Mouse (Mus musculus) limb, embryonic 11.5 days (tissue): ENCODE measurements around the gene Spin1. TPM values are rescaled to one million over a fixed set of nuclear protein-coding genes. Genes with fewer than 3 reads are reported as not detected.
A peak's percentile ranks its signal among the peaks of the same experiment; 100 is the strongest.

Experiments
- ATAC-seq: fragments of 200-750 bp; cut with Nextera tagmentation; 2 replicates; pipeline ENCODE4 v1.8.0; 2017; ENCODE audit warnings: low read depth; ENCODE audit not compliant: insufficient number of reproducible peaks, low FRiP score, low TSS enrichment
- DNase-seq: peaks from one replicate; pipeline ENCODE4 v3.0.0-alpha.2; 2015; ENCODE audit warnings: low spot score
- H3K27ac ChIP-seq: fragments of 300-500 bp; sonication (generic); replicated peaks from 2 replicates; pipeline ENCODE4 v1.5.1; 2014; ENCODE audit warnings: low read depth, mild to moderate bottlenecking, low read length
- H3K27me3 ChIP-seq: fragments of 300-500 bp; sonication (generic); 2 replicates; pipeline ENCODE4 v1.6.1; 2014; ENCODE audit warnings: mild to moderate bottlenecking, low read length, mixed read lengths; ENCODE audit not compliant: control insufficient read depth, insufficient read depth
- H3K36me3 ChIP-seq: fragments of 300-500 bp; sonication (generic); 2 replicates; pipeline ENCODE4 v1.6.1; 2014; ENCODE audit warnings: mild to moderate bottlenecking, low read length, moderate library complexity, mixed read lengths; ENCODE audit not compliant: control insufficient read depth, insufficient read depth
- H3K4me1 ChIP-seq: fragments of 300-500 bp; sonication (generic); 2 replicates; pipeline ENCODE4 v1.6.1; 2014; ENCODE audit warnings: low read length, mixed read lengths; ENCODE audit not compliant: control insufficient read depth, insufficient read depth
- H3K4me2 ChIP-seq: fragments of 300-500 bp; sonication (generic); 2 replicates; pipeline ENCODE4 v1.6.1; 2014; ENCODE audit warnings: low read depth, mild to moderate bottlenecking, moderate library complexity; ENCODE audit not compliant: severe bottlenecking
- H3K4me3 ChIP-seq: fragments of 300-500 bp; sonication (generic); 2 replicates; pipeline ENCODE4 v1.5.1; 2014; ENCODE audit warnings: low read depth, low read length
- H3K9ac ChIP-seq: fragments of 300-500 bp; sonication (generic); 2 replicates; pipeline ENCODE4 v1.6.1; 2014; ENCODE audit warnings: mild to moderate bottlenecking, low read length
- H3K9me3 ChIP-seq: fragments of 300-500 bp; sonication (generic); 2 replicates; pipeline ENCODE4 v1.6.1; 2016; ENCODE audit warnings: low read length; ENCODE audit not compliant: control insufficient read depth
- WGBS: fragments of 180-500 bp; shearing (Covaris S2); extraction: QIAGEN DNeasy Blood & Tissue Kit; methylation state at CpG from one replicate; pipeline ENCODE4 v1.1.7; 2014; 5-methylcytosine and 5-hydroxymethylcytosine counted together
- polyA plus RNA-seq: library from polyadenylated mRNA; unstranded; fragments of >200 nt; fragmentation: Nextera tagmentation; extraction: Ambion mirVana; gene quantifications from 2 replicates; pipeline ENCODE4 v1.2.1, GENCODE M21; 2014

The Spin1 gene
- polyA plus RNA-seq, 1 experiment from 2014 or later = 136 TPM

DNA sequence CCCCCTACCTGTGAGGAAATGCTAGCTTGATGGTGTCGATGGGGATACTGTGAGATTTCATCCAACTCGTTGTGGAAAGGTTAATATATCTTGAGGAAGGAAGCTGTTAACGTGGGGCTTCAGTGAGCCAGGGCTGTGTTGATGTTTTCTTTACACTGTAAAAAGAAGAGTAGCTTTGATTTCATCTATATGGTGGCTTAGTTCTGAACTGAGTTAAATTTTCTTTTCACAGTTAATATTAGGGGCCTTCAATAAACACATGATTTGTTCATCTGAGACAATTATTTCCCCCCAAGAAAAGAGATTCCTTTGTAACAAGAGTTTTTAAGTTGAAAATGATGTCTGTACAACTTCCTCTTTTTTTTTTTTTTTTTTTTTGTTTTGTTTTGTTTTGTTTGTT lies 56.6 kb downstream of the Spin1 start:
- DNase-seq = no peak
- Histone ChIP-seq H3K9ac (no peak overlapping the region), H3K9me3 (0 out of 2 replicates have a peak, but pooled peaks cover 2% of the 10 kb centered on the region), H3K4me1 (no peaks in the 10 kb centered on the region), H3K4me3 (no peak overlapping the region), H3K27me3 (no peaks in the 10 kb centered on the region), H3K4me2 (no peak overlapping the region), H3K27ac (no peak overlapping the region), H3K36me3 (peaks cover 7% of the 10 kb centered on the region; the same call in 1 of the 2 replicates)
- ATAC-seq = no peak
- WGBS = 82% methylated on average over 3 of the region's 3 CpGs

DNA sequence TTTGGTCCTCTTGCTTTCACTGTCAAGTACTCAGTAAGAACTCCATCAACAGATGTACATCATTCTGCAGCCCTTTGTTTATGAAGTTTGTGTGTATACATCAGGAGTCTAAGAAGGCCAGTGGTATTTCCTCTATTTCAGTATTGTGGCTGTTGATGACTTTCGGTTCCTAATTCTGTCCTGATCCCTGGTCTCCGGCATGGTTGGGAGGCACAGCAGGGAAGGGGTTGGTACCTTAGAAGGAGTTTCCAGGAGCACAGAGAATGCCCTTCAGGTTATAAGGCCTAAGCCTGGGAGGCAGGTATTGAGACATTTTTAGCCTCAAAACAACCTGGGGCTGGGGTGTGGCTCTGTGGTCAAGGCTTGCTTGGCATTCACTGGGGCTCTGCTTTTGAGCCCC lies 61.0 kb downstream of the Spin1 start:
- Histone ChIP-seq H3K27ac (peak overlapping the region; percentile 3; the same call in 1 of the 2 replicates), H3K4me3 (no peak overlapping the region), H3K4me1 (no peaks in the 10 kb centered on the region), H3K27me3 (no peaks in the 10 kb centered on the region), H3K9me3 (0 out of 2 replicates have a peak, but pooled peaks cover 2% of the 10 kb centered on the region), H3K4me2 (no peak overlapping the region), H3K9ac (no peak overlapping the region), H3K36me3 (no peaks in the 10 kb centered on the region)
- no peak for ATAC-seq
- no peak for DNase-seq
- 88% methylated on average over 2 of the region's 2 CpGs for WGBS

DNA sequence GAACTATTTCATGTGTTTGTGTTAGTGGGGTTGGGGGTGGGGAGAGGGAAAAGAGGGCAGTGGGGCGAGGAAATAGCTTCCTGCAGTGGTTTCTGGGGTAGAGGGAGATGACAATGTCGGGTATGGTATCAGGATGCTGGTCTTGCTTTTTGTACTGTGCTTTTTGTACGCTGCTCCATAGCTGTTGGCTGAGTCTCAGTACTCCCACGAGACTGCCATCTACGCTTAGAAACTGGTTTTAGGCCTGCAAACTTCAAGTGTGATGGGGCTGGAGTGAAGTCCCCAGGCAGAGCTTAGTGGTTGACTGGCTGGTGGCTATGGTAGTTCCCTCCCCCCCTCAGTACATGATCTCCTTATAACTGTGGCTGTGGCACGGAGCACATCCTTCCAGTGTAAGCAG lies 61.6 kb downstream of the Spin1 start:
- WGBS = 85% methylated on average over 6 of the region's 6 CpGs
- Histone ChIP-seq H3K27ac (peak overlapping the region; percentile 3; the same call in 1 of the 2 replicates), H3K27me3 (no peaks in the 10 kb centered on the region), H3K9me3 (0 out of 2 replicates have a peak, but pooled peaks cover 2% of the 10 kb centered on the region), H3K4me3 (no peak overlapping the region), H3K36me3 (no peaks in the 10 kb centered on the region), H3K9ac (no peak overlapping the region), H3K4me2 (no peak overlapping the region), H3K4me1 (no peaks in the 10 kb centered on the region)
- no peak for ATAC-seq
- no peak for DNase-seq

DNA sequence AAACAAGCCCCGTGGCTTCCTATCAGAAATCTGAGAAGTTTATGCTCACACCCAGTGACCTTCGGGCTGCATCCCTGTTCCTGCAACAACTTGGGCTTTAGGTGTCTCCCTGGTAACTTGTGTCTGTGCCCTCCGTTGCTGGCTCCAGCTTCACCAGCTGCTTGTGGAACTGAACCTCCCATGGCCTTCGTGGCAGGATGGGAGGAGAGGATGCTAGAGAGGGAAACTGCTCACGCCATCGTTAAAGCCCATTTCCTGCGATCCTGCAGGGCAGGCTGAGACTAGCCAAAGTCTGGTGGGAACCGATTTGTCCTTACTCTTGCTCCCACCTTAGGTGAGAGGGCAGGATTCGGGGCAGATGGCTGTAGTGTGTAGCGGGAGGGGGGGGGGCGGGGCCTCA lies 66.0 kb downstream of the Spin1 start:
- no peaks in the 10 kb centered on the region for H3K9me3 ChIP-seq
- H3K4me3 ChIP-seq = no peak overlapping the region
- 53% methylated on average over 11 of the region's 11 CpGs for WGBS
- H3K4me1 ChIP-seq = no peaks in the 10 kb centered on the region
- no peaks in the 10 kb centered on the region for H3K36me3 ChIP-seq
- H3K27ac ChIP-seq = no peak overlapping the region
- no peak overlapping the region for H3K4me2 ChIP-seq
- no peak for ATAC-seq
- no peak overlapping the region for H3K9ac ChIP-seq
- H3K27me3 ChIP-seq = 0 out of 2 replicates have a peak, but pooled peaks cover under 1% of the 10 kb centered on the region
- no peak for DNase-seq

DNA sequence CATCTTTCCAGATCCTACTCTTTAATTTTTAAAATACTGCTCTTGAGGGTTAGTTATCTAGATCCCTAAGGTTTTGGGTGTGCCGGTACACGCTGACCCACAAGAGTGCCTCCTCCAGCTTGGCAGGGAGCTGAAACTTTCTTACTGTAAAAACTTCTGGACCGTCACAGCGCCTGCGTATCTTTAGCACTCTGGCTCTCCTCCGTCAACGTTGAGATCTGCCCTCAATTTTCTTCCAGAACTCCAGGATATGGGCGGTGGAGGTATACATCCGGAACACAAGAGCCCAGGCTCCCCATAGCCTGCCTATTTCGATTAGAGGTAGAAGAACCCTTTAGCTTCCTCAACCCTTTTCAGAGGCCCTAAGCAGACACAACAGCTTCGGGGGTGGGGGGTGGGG lies 69.5 kb downstream of the Spin1 start:
- peak overlapping the region; percentile 97 for H3K4me2 ChIP-seq
- ATAC-seq (no peak; the same call in 1 of the 2 replicates), DNase-seq (no peak)
- H3K27ac ChIP-seq = no peak overlapping the region
- H3K36me3 ChIP-seq = no peaks in the 10 kb centered on the region
- peak overlapping the region; percentile 55; the same call in 1 of the 2 replicates for H3K4me3 ChIP-seq
- WGBS = 40% methylated on average over 11 of the region's 11 CpGs
- 0 out of 2 replicates have a peak, but pooled peaks cover 4% of the 10 kb centered on the region for H3K27me3 ChIP-seq
- no peaks in the 10 kb centered on the region; the same call in 1 of the 2 replicates for H3K4me1 ChIP-seq
- H3K9me3 ChIP-seq = peaks cover 4% of the 10 kb centered on the region; the same call in 1 of the 2 replicates
- no peak overlapping the region for H3K9ac ChIP-seq

DNA sequence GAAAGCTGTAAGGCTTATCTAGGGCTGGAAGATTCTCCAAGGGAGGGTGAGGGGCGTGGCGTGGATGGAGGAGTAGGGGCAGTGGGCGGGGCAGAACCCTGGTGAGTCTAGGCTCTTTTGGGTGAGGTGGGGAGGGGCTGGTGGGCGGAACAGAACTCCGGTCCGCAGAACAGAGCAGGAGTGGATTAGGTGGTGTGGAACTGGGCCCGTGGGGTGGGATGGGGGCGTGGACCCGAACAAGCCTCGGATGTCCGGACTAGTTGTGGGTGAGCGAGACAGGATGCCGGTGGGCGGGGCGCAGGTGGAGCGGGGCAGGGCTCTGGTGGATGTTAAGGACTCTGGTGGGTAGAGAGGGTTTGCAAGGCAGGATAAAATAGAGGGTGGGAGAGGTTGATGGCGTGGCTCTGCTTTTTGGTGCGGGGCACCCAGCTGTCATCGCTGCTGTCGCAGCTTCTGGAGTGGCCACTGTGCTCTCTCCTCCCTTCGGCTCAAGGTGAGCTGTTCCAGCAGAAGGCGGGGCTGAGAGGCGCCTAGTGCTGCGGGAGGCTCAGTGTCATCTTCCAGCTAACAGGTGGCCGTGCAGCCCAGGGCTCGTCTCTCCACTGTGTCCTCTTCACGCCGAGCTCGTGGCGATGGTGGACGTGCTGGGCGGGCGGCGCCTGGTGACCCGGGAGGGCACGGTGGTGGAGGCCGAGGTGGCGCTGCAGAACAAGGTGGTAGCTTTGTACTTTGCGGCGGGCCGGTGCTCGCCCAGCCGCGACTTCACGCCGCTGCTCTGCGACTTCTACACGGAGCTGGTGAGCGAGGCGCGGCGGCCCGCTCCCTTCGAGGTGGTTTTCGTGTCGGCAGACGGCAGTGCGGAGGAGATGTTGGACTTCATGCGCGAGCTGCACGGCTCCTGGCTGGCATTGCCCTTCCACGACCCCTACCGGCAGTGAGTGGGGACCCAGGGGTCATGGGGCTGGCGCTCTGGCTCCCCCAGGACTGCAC lies 70.3 kb downstream of the Spin1 start, which contains the start of gene Nxnl2:
TSS of gene Nxnl2 (plus strand) at position 332 of the 990 bp plus-strand sequence.
- ATAC-seq = peak; percentile 73; the same call in 1 of the 2 replicates
- under 1% methylated on average over 64 of the region's 64 CpGs for WGBS
- H3K27ac ChIP-seq = no peak within 1 kb of the TSS

DNA sequence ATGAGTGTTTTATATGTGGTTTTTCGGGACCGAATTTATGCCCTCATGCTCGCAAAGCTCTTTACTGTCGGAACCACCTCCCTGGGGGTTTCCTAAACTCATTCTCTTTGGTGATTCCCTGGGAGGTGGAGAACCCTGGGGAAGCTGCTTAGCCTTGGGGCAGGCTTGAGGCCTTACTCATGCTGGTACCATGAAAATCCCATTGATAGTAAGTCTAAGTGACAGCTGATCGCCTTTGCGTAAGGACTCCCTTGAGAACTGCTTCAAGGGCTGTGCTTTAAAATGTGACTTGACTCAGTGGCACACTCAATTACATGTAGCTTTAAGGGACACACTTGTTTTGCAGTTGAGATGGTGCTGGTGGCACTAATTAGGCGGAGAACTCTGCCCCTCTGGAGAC lies 71.9 kb downstream of the Spin1 start:
- no peak for ATAC-seq
- 0 out of 2 replicates have a peak, but pooled peaks cover 4% of the 10 kb centered on the region for H3K27me3 ChIP-seq

More for the DNA sequence above, 70.3 kb downstream of the Spin1 start, which contains the start of gene Nxnl2:
- H3K9ac ChIP-seq = peak within 1 kb of the TSS; percentile 52
- peak; percentile 74 for DNase-seq
- peaks cover 4% of the 10 kb centered on the region; the same call in 1 of the 2 replicates for H3K9me3 ChIP-seq
- H3K4me1 ChIP-seq = no peaks in the 10 kb centered on the region; the same call in 1 of the 2 replicates
- no peaks in the 10 kb centered on the region for H3K36me3 ChIP-seq
- H3K27me3 ChIP-seq = 0 out of 2 replicates have a peak, but pooled peaks cover 4% of the 10 kb centered on the region
- peak within 1 kb of the TSS; percentile 97 for H3K4me2 ChIP-seq
- peak within 1 kb of the TSS; percentile 55 for H3K4me3 ChIP-seq

DNA sequence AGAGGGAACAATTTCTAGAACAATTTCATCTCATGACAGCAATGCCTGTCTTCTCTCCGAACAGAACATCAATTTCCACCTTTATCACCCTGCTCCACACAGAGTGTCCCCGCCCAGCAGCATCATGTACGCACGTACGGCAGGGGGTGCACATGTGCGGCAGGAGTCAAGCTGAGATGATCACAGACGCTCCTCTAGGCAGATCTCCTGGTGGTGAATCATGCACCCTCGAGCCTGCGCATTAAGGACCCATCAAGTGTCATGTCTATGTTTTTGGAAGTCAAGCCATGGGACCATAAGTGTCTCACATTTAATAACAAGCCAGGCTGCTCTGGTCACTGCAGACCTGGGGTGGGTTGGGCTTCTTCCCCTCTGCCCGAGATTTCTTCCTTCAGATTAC lies 78.3 kb downstream of the Spin1 start:
- no peaks in the 10 kb centered on the region for H3K9me3 ChIP-seq
- no peaks in the 10 kb centered on the region for H3K36me3 ChIP-seq
- no peak overlapping the region for H3K9ac ChIP-seq
- no peaks in the 10 kb centered on the region for H3K4me1 ChIP-seq
- WGBS = 88% methylated on average over 10 of the region's 10 CpGs
- ATAC-seq (no peak), DNase-seq (no peak)
- H3K27ac ChIP-seq = no peak overlapping the region
- H3K4me3 ChIP-seq = no peak overlapping the region
- no peaks in the 10 kb centered on the region for H3K27me3 ChIP-seq
- H3K4me2 ChIP-seq = no peak overlapping the region

More for the DNA sequence above, 71.9 kb downstream of the Spin1 start:
- no peak for DNase-seq
- Histone ChIP-seq H3K4me2 (no peak overlapping the region), H3K9me3 (peaks cover 4% of the 10 kb centered on the region; the same call in 1 of the 2 replicates), H3K4me3 (no peak overlapping the region), H3K27ac (no peak overlapping the region), H3K4me1 (no peaks in the 10 kb centered on the region; the same call in 1 of the 2 replicates), H3K9ac (no peak overlapping the region), H3K36me3 (no peaks in the 10 kb centered on the region)
- WGBS = 81% methylated on average over 7 of the region's 7 CpGs
